Mouse (Mus musculus) myocyte (in vitro differentiated cells): ENCODE results near the gene Cbs.

ENCODE experiments used
- CEBPB ChIP-seq: IDR thresholded peaks from 2 replicates; pipeline ENCODE4 v1.6.1; 2011; ENCODE audit warnings: mild to moderate bottlenecking, moderate library complexity; ENCODE audit not compliant: poor library complexity, insufficient read depth, severe bottlenecking
- E2F4 ChIP-seq: IDR thresholded peaks from one replicate; pipeline ENCODE4 v1.6.1; 2011; ENCODE audit warnings: mild to moderate bottlenecking, control low read depth, moderate library complexity; ENCODE audit not compliant: insufficient read depth
- MAX ChIP-seq: IDR thresholded peaks from one replicate; pipeline ENCODE4 v1.6.1; 2011; ENCODE audit warnings: low read depth, mild to moderate bottlenecking, control low read depth
- MYOG ChIP-seq, 3 experiments: IDR thresholded peaks; one replicate each; pipeline ENCODE4 v1.6.1; 2011; ENCODE audit warnings: control low read depth in 2 of 3, low read depth in 2 of 3, mild to moderate bottlenecking in 2 of 3; ENCODE audit not compliant: insufficient read length in 2 of 3, control insufficient read depth in 1 of 3, insufficient read depth in 1 of 3
- POLR2A ChIP-seq: IDR thresholded peaks from one replicate; pipeline ENCODE4 v1.6.1; 2011; ENCODE audit warnings: low read depth, mild to moderate bottlenecking, control low read depth, moderate library complexity; ENCODE audit not compliant: insufficient read length
- POLR2AphosphoS2 ChIP-seq: IDR thresholded peaks from one replicate; pipeline ENCODE4 v1.6.1; 2011; ENCODE audit warnings: low read depth, control low read depth; ENCODE audit not compliant: insufficient read length
- SRF ChIP-seq: IDR thresholded peaks from one replicate; pipeline ENCODE4 v1.6.1; 2011; ENCODE audit warnings: low read depth; ENCODE audit not compliant: control insufficient read depth, insufficient read length
- TCF12 ChIP-seq: IDR thresholded peaks from one replicate; pipeline ENCODE4 v1.6.1; 2011; ENCODE audit warnings: mild to moderate bottlenecking, control low read depth; ENCODE audit not compliant: poor library complexity, insufficient read depth, severe bottlenecking
- USF1 ChIP-seq: IDR thresholded peaks from one replicate; pipeline ENCODE4 v1.6.1; 2011; ENCODE audit warnings: low read depth, mild to moderate bottlenecking, control low read depth, moderate library complexity

GRCm38 (mm10) chr17:31583781-31584180 lies 53.3 kb downstream of the Cbs start:
- no peak for TF ChIP-seq MYOG (IDR thresholded peaks at IDR 0.05; ENCODE audit: control insufficient read depth in 1 of 3, insufficient read depth in 1 of 3, insufficient read length in 2 of 3, low read depth in 2 of 3)
- no peak for TF ChIP-seq MAX
- no peak for TF ChIP-seq POLR2A
- no peak for TF ChIP-seq USF1
- TF ChIP-seq POLR2AphosphoS2 = no peak
- no peak for TF ChIP-seq TCF12
- TF ChIP-seq E2F4 = no peak
- TF ChIP-seq SRF = no peak
- no peak for TF ChIP-seq CEBPB
